15 mouse cellular contexts compared by ENCODE assay signal in the genomic region with DNA sequence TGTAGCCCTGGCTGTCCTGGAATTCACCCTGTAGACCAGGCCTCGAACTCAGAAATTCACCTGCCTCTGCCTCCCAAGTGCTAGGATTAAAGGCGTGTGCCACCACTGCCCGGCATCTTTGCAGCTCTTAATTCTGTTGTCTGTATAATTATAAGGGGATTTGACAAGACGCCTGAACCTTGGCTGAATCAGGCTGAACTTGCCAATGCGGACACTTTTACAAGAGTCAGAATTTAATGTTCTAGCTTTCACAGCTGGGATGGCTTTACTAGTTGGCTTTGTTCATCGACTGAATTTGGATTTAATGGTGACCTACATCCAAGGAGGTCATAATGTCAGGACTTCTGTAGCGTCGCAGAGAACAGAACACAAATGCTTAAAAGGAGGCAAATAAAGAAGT.
"Had no signal": no experiment of that assay in that cellular context is flagged by ENCODE, and none has a peak within 500 bp of the region (broad histone marks: within the 10 kb centered on the region; RNA-seq: fewer than 3 reads in every experiment).

No protein-coding gene starts in this region.

- H3K4me3 ChIP-seq: liver, embryonic 15.5 days; lung, embryonic 15.5 days; megakaryocyte, embryonic 14.5 days; midbrain, embryonic 13.5 days; midbrain, embryonic 15.5 days; neural tube, embryonic 12.5 days; stomach, embryonic 15.5 days had no signal

- H3K27me3 ChIP-seq: liver, embryonic 15.5 days; lung, embryonic 15.5 days; megakaryocyte, embryonic 14.5 days; midbrain, embryonic 13.5 days; midbrain, embryonic 15.5 days; neural tube, embryonic 12.5 days; stomach, embryonic 15.5 days had no signal

- H3K36me3 ChIP-seq: liver, embryonic 15.5 days; lung, embryonic 15.5 days; midbrain, embryonic 13.5 days; midbrain, embryonic 15.5 days; neural tube, embryonic 12.5 days; stomach, embryonic 15.5 days had no signal

- DNase-seq: liver, postnatal 0 days; lung, adult 2 months; lung, postnatal 14 days; right cerebral cortex, postnatal 14 days; thymus, postnatal 14 days; thymus, postnatal 36 days had no signal

- H3K9me3 ChIP-seq: liver, embryonic 15.5 days; lung, embryonic 15.5 days; midbrain, embryonic 13.5 days; midbrain, embryonic 15.5 days; stomach, embryonic 15.5 days had no signal

- H3K4me1 ChIP-seq: liver, embryonic 15.5 days; megakaryocyte, embryonic 14.5 days; midbrain, embryonic 13.5 days; midbrain, embryonic 15.5 days; neural tube, embryonic 12.5 days; stomach, embryonic 15.5 days had no signal

- H3K27ac ChIP-seq: liver, embryonic 15.5 days; lung, embryonic 15.5 days; macrophage; midbrain, embryonic 13.5 days; midbrain, embryonic 15.5 days; neural tube, embryonic 12.5 days; stomach, embryonic 15.5 days; stomach, postnatal 0 days had no signal
